Comparison of ENCODE assay signal across 1 mouse cellular context in genomic region chr11:60776107-60776828, GRCm38 (mm10).
TF ChIP-seq lines count a peak whose summit lies in the region.

No protein-coding gene starts in this region.

TF ChIP-seq in CH12.LX, 34 proteins besides CTCF, POLR2A, EP300 and RAD21 (continued from another document):
- TF ChIP-seq JUN (IDR thresholded peaks at IDR 0.05; ENCODE audit: insufficient read depth, low read depth, low read length) (no peak), POLR2AphosphoS2 (IDR thresholded peaks at IDR 0.05; ENCODE audit: low read depth, low read length) (no peak; the same call in 1 of the 2 replicates), TCF12 (IDR thresholded peaks at IDR 0.05; ENCODE audit: low read depth, low read length) (no peak; the same call in 1 of the 2 replicates), TBP (conservative IDR thresholded peaks at IDR 0.05; ENCODE audit: low read depth, low read length) (peak; percentile 9; the same call in 1 of the 2 replicates), E2F4 (IDR thresholded peaks at IDR 0.05; ENCODE audit: insufficient replicate concordance, low read depth, low read length) (no peak), GABPA (IDR thresholded peaks at IDR 0.05; ENCODE audit: insufficient replicate concordance, low read depth, low read length) (no peak), RCOR1 (conservative IDR thresholded peaks at IDR 0.05; ENCODE audit: low read depth, low read length) (peak; percentile 60; the same call in 1 of the 2 replicates), BHLHE40 (IDR thresholded peaks at IDR 0.05; ENCODE audit: low read depth, low read length) (no peak; the same call in 1 of the 2 replicates), CHD1 (IDR thresholded peaks at IDR 0.05; ENCODE audit: low read depth, low read length) (peak; percentile 94), MYC (IDR thresholded peaks at IDR 0.05; ENCODE audit: low read depth, low read length) (no peak), ZMIZ1 (IDR thresholded peaks at IDR 0.05; ENCODE audit: low read depth, low read length) (0 out of 2 replicates have a peak, but pooled peaks have one; percentile 2), SIN3A (IDR thresholded peaks at IDR 0.05; ENCODE audit: low read length) (peak; percentile 84), ZC3H11A (IDR thresholded peaks at IDR 0.05; ENCODE audit: low read depth, low read length) (no peak), JUND (conservative IDR thresholded peaks at IDR 0.05; ENCODE audit: low read depth, low read length) (no peak), ZKSCAN1 (IDR thresholded peaks at IDR 0.05; ENCODE audit: borderline replicate concordance, low read depth, low read length) (no peak), NRF1 (IDR thresholded peaks at IDR 0.05; ENCODE audit: low read depth, low read length) (no peak), KAT2A (IDR thresholded peaks at IDR 0.05; ENCODE audit: insufficient replicate concordance, low read length) (no peak), HCFC1 (IDR thresholded peaks at IDR 0.05; ENCODE audit: low read depth, low read length) (no peak), UBTF (IDR thresholded peaks at IDR 0.05; ENCODE audit: low read depth, low read length) (no peak), MAZ (IDR thresholded peaks at IDR 0.05; ENCODE audit: low read depth, low read length) (peak; percentile 9; the same call in 1 of the 2 replicates), NELFE (IDR thresholded peaks at IDR 0.05; ENCODE audit: low read depth, low read length) (no peak), ETS1 (conservative IDR thresholded peaks at IDR 0.05; ENCODE audit: low read depth, low read length) (0 out of 2 replicates have a peak, but pooled peaks have one; percentile 6), MAFK (IDR thresholded peaks at IDR 0.05; ENCODE audit: insufficient replicate concordance, low read length) (no peak), ZNF384 (IDR thresholded peaks at IDR 0.05; ENCODE audit: low read depth, low read length) (no peak), IRF4 (IDR thresholded peaks at IDR 0.05; ENCODE audit: low read depth, low read length) (0 out of 2 replicates have a peak, but pooled peaks have one; percentile 37), USF2 (conservative IDR thresholded peaks at IDR 0.05; ENCODE audit: low read depth, low read length) (no peak), PAX5 (IDR thresholded peaks at IDR 0.05; ENCODE audit: low read length) (no peak), MEF2A (IDR thresholded peaks at IDR 0.05; ENCODE audit: borderline replicate concordance, low read depth, low read length) (peak; percentile 18; the same call in 1 of the 2 replicates), CHD2 (IDR thresholded peaks at IDR 0.05; ENCODE audit: low read length) (0 out of 2 replicates have a peak, but pooled peaks have one; percentile 20), MAX (IDR thresholded peaks at IDR 0.05; ENCODE audit: low read length) (peak; percentile 23; the same call in 1 of the 2 replicates), USF1 (IDR thresholded peaks at IDR 0.05; ENCODE audit: low read depth, low read length) (no peak), SMC3 (IDR thresholded peaks at IDR 0.05; ENCODE audit: low read depth, low read length) (no peak), MXI1 (IDR thresholded peaks at IDR 0.05; ENCODE audit: low read depth, low read length) (no peak; the same call in 1 of the 2 replicates)
